Comparison of ENCODE assay signal across 8 mouse cellular contexts in the genomic region with DNA sequence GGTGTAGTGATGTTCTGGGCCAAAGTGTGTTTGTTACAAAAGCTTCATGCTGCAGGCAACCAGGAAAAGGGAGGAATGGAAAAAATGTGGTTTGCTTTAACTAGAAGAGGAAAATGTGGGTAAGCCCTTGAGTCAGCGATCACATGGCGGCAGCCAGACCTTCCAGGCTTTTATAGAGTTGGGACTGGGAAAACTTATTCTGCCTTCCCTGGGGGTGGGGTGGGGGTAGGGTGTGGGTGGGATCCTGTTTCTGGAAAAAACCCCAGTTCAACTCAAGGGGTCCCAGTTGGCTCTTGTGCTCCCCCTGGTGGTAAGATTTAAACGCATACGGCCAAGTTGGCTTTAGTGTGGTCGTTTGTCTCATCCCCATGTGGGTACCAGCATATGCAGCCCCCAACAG. TPM values are rescaled to one million over a fixed set of nuclear protein-coding genes. Genes with fewer than 3 reads are reported as not detected.
DNase-seq lines count a peak whose midpoint lies in the region; ATAC-seq and TF ChIP-seq lines count a peak whose summit lies in the region.

No protein-coding gene starts in this region.

- H3K4me2 ChIP-seq in liver, embryonic 12.5 days = no peak overlapping the region

- peak; percentile 61; the same call in 1 of the 2 replicates for TF ChIP-seq CTCF in liver, adult 2 months (IDR thresholded peaks at IDR 0.05; ENCODE audit: low read depth, low read length)

- H3K27me3 ChIP-seq in liver, adult 2 months (ENCODE audit: control insufficient read depth, insufficient read depth, low read length) = no peaks in the 10 kb centered on the region
- peaks cover 35% of the 10 kb centered on the region for H3K27me3 ChIP-seq in liver, embryonic 12.5 days (replicated peaks)
- H3K27me3 ChIP-seq in embryonic facial prominence, embryonic 10.5 days (replicated peaks; ENCODE audit: low read depth, poor library complexity, severe bottlenecking) = peaks cover 34% of the 10 kb centered on the region

- no peak overlapping the region for H3K4me3 ChIP-seq in liver, adult 2 months (ENCODE audit: insufficient read depth, low read depth, low read length)
- no peak overlapping the region for H3K4me3 ChIP-seq in liver, embryonic 12.5 days
- H3K4me3 ChIP-seq in embryonic facial prominence, embryonic 10.5 days = no peak overlapping the region

- no peak for TF ChIP-seq POLR2A in liver, adult 2 months (IDR thresholded peaks at IDR 0.05; ENCODE audit: extremely low read depth, insufficient read depth, low read length)

- H3K27ac ChIP-seq in liver, adult 2 months (replicated peaks; ENCODE audit: insufficient read depth, low read depth, low read length) = no peak overlapping the region
- H3K27ac ChIP-seq in liver, embryonic 12.5 days = no peak overlapping the region
- H3K27ac ChIP-seq in embryonic facial prominence, embryonic 10.5 days (replicated peaks) = no peak overlapping the region

- no peak for ATAC-seq in liver, embryonic 12.5 days
- peak; percentile 50 for ATAC-seq in megakaryocyte progenitor cell, adult 5-6 weeks (replicated peaks; ENCODE audit: poor library complexity)
- ATAC-seq in erythroid progenitor cell, adult 5-6 weeks (replicated peaks; ENCODE audit: low FRiP score, poor library complexity, severe bottlenecking) = no peak

- no peaks in the 10 kb centered on the region for H3K9me3 ChIP-seq in liver, embryonic 12.5 days (replicated peaks)
- no peaks in the 10 kb centered on the region for H3K9me3 ChIP-seq in embryonic facial prominence, embryonic 10.5 days

- 59% methylated on average over 5 of the region's 5 CpGs for whole genome bisulfite sequencing in liver, adult 2 months
- 20% methylated on average over 5 of the region's 5 CpGs for WGBS in liver, embryonic 12.5 days (ENCODE audit: insufficient replicate concordance)
- 28% methylated on average over 5 of the region's 5 CpGs for WGBS in embryonic facial prominence, embryonic 10.5 days

- peaks cover 11% of the 10 kb centered on the region for H3K4me1 ChIP-seq in liver, adult 2 months (ENCODE audit: control insufficient read depth, insufficient read depth, low read length)
- peaks cover 24% of the 10 kb centered on the region for H3K4me1 ChIP-seq in liver, embryonic 12.5 days
- peaks cover 26% of the 10 kb centered on the region for H3K4me1 ChIP-seq in embryonic facial prominence, embryonic 10.5 days

- no peaks in the 10 kb centered on the region for H3K36me3 ChIP-seq in liver, adult 2 months (ENCODE audit: control insufficient read depth, insufficient read depth, low read length)
- no peaks in the 10 kb centered on the region for H3K36me3 ChIP-seq in liver, embryonic 12.5 days
- H3K36me3 ChIP-seq in embryonic facial prominence, embryonic 10.5 days (replicated peaks) = no peaks in the 10 kb centered on the region

- H3K9ac ChIP-seq in liver, adult 2 months (ENCODE audit: low read depth, low read length) = no peak overlapping the region
- no peak overlapping the region for H3K9ac ChIP-seq in liver, embryonic 12.5 days

- no peak for DNase-seq in liver, adult 2 months (ENCODE audit: extremely low read depth, low read depth, low spot score)
- DNase-seq in Muller cell, postnatal 12 days (ENCODE audit: inconsistent ontology term) = peak; percentile 70
- peak; percentile 61 for DNase-seq in embryonic facial prominence, embryonic 10.5 days (ENCODE audit: low spot score)
- DNase-seq in urinary bladder, postnatal 4 days (ENCODE audit: low spot score in 2 of 2) = no peak
- DNase-seq in right cerebral cortex, adult 18-20 months = no peak

- no peaks in the 10 kb centered on the region for H3K79me2 ChIP-seq in liver, adult 2 months (ENCODE audit: control insufficient read depth, insufficient read depth, low read length)

RNA-seq across cellular contexts. Expression of gene Cd9, which starts 3.5 kb away (rescaled TPM):
- 17.4 and 19.1 TPM in 2 replicates for total RNA-seq in liver, adult 2 months (2014; rRNA removed)
- 17.9 and 33.7 TPM in 2 replicates for polyA plus RNA-seq in liver, adult 2 months (2012; rRNA removed)
- polyA plus RNA-seq in liver, embryonic 12.5 days (2016; fragmentation: Nextera tagmentation; extraction: Ambion mirVana) = 88.3 and 93.3 TPM in 2 replicates
- 33.0 and 36.2 TPM in 2 replicates for polyA plus RNA-seq in embryonic facial prominence, embryonic 10.5 days (2016; fragmentation: Nextera tagmentation; extraction: Ambion mirVana)
- 41.0 and 50.9 TPM in 2 replicates for total RNA-seq in megakaryocyte progenitor cell, adult 5-6 weeks (2015)
- 31.0 and 38.7 TPM in 2 replicates for total RNA-seq in megakaryocyte progenitor cell, adult 5-6 weeks (2017)
- 27.4 and 41.1 TPM in 2 replicates for total RNA-seq in erythroid progenitor cell, adult 5-6 weeks (2015; ENCODE audit: low replicate concordance)
- total RNA-seq in erythroid progenitor cell, adult 5-6 weeks (2017; ENCODE audit: low replicate concordance) = 8.1 and 10.1 TPM in 2 replicates

RNA-seq across cellular contexts. Expression of gene Vwf, which starts 48.5 kb away (rescaled TPM):
- total RNA-seq in liver, adult 2 months (2014; rRNA removed) = 4.9 and 6.8 TPM in 2 replicates
- 9.0 and 10.9 TPM in 2 replicates for polyA plus RNA-seq in liver, adult 2 months (2012; rRNA removed)
- polyA plus RNA-seq in liver, embryonic 12.5 days (2016; fragmentation: Nextera tagmentation; extraction: Ambion mirVana) = 19.2 and 21.5 TPM in 2 replicates
- 5.5 and 8.6 TPM in 2 replicates for polyA plus RNA-seq in embryonic facial prominence, embryonic 10.5 days (2016; fragmentation: Nextera tagmentation; extraction: Ambion mirVana)
- 2.4 and 2.6 TPM in 2 replicates for total RNA-seq in megakaryocyte progenitor cell, adult 5-6 weeks (2015)
- total RNA-seq in megakaryocyte progenitor cell, adult 5-6 weeks (2017) = 0.08 and 0.47 TPM in 2 replicates
- 8.8 and 31.4 TPM in 2 replicates for total RNA-seq in erythroid progenitor cell, adult 5-6 weeks (2015; ENCODE audit: low replicate concordance)
- total RNA-seq in erythroid progenitor cell, adult 5-6 weeks (2017; ENCODE audit: low replicate concordance) = 19.9 and 33.4 TPM in 2 replicates

Comparison
In these comparisons a context has a peak if more than half of its experiments do, and no peak if none do; other contexts are left out.
1. DNase-seq: peak in Muller cell, postnatal 12 days (single experiment) and embryonic facial prominence, embryonic 10.5 days (single experiment); none in liver, adult 2 months (single experiment), urinary bladder, postnatal 4 days (0 of 2) and right cerebral cortex, adult 18-20 months (single experiment).